Mouse (Mus musculus): Measurements from ENCODE around the gene Grk5. TPM values are rescaled to one million over a fixed set of nuclear protein-coding genes. Genes with fewer than 3 reads are reported as not detected.

The Grk5 gene
- polyA plus RNA-seq, 1 experiment from 2014 or later: 1.1 TPM

DNA sequence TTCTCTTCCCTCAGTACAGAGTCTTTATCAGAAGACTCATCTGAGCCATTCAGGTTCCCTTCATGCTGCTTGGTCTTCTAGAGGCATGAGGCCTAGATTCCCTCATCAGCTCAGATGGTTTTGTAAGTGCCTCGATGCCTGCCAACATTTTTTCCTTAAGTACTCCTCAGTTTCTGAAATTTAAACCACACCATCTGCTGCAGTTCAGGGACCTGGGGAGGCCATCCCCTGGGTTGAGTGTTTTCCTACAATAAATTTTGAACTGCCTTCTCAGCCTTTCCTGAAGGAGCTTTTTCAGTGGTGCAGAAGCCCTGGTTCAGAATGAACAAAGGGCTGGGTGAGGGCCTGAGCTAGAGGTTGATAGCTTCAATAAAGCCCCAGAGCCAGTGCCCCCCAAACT lies 159.9 kb downstream of the Grk5 start:
- WGBS: 48% methylated on average over 1 of the region's 1 CpGs
- Histone ChIP-seq H3K27ac (replicated peaks) (no peak overlapping the region), H3K36me3 (ENCODE audit: control insufficient read depth, insufficient read depth, low read length) (no peaks in the 10 kb centered on the region), H3K27me3 (ENCODE audit: control insufficient read depth, insufficient read depth, low read length) (no peaks in the 10 kb centered on the region), H3K4me2 (replicated peaks; ENCODE audit: low read depth) (no peak overlapping the region), H3K9ac (ENCODE audit: low read length) (no peak overlapping the region), H3K4me1 (replicated peaks; ENCODE audit: control insufficient read depth, insufficient read depth) (no peaks in the 10 kb centered on the region), H3K4me3 (ENCODE audit: low read depth, low read length) (no peak overlapping the region), H3K9me3 (ENCODE audit: control insufficient read depth, low read length) (no peaks in the 10 kb centered on the region)
- no peak for DNase-seq (ENCODE audit: low spot score)
- TF ChIP-seq CTCF (IDR thresholded peaks at IDR 0.05; ENCODE audit: low read depth) (no peak), EP300 (optimal IDR thresholded peaks at IDR 0.05) (no peak)
- no peak for ATAC-seq (ENCODE audit: low FRiP score, low TSS enrichment)

DNA sequence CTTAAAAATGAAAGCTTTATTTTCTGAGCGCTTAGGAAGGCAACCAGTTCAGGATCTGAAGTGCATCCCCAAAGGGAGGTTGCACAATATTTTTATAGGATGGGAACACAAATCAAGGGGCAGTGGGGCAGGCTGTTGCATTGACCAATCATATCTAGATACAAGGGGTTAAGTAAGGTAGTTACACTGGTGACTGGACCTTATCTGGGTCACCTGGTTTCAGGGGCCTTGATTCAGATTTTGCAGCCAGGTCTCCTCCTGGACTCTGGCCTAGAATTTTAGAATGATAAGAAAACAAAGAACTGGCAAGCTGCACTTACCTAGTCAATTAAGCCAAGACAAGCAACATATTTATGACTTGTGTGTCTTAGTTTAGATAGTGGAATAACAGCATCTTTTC lies 161.6 kb downstream of the Grk5 start:
- no peaks in the 10 kb centered on the region for H3K4me1 ChIP-seq (replicated peaks; ENCODE audit: control insufficient read depth, insufficient read depth)
- WGBS: 97% methylated on average over 1 of the region's 1 CpGs
- TF ChIP-seq EP300 (optimal IDR thresholded peaks at IDR 0.05) (no peak), CTCF (IDR thresholded peaks at IDR 0.05; ENCODE audit: low read depth) (no peak)
- H3K9me3 ChIP-seq (ENCODE audit: control insufficient read depth, low read length): no peaks in the 10 kb centered on the region
- no peak for DNase-seq (ENCODE audit: low spot score)
- H3K4me3 ChIP-seq (ENCODE audit: low read depth, low read length): no peak overlapping the region
- H3K36me3 ChIP-seq (ENCODE audit: control insufficient read depth, insufficient read depth, low read length): no peaks in the 10 kb centered on the region
- H3K4me2 ChIP-seq (replicated peaks; ENCODE audit: low read depth): no peak overlapping the region
- no peak for ATAC-seq (ENCODE audit: low FRiP score, low TSS enrichment)
- H3K27ac ChIP-seq (replicated peaks): no peak overlapping the region
- H3K27me3 ChIP-seq (ENCODE audit: control insufficient read depth, insufficient read depth, low read length): no peaks in the 10 kb centered on the region
- no peak overlapping the region for H3K9ac ChIP-seq (ENCODE audit: low read length)

DNA sequence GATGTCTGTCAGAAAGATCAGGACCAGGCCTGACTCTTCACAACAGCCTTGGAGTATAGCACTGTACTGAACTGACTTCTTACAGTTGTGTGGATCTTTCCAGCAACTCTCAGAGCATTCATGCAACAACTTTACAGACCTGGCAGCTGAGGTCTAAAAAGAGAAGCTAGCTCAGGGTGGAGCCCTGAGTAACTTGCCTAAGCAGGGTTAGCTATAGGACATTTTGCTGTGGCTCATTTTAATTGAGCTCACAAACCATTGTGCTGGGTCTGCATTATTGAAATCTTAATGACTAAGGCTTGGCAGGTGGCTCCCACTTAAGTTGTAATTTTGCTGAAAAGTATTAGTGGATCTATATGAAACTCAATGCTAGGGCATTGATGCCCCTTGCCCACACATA lies 162.5 kb downstream of the Grk5 start:
- no peak for ATAC-seq (ENCODE audit: low FRiP score, low TSS enrichment)
- no peak for DNase-seq (ENCODE audit: low spot score)
- H3K9me3 ChIP-seq (ENCODE audit: control insufficient read depth, low read length): no peaks in the 10 kb centered on the region
- no peak overlapping the region for H3K27ac ChIP-seq (replicated peaks)
- H3K27me3 ChIP-seq (ENCODE audit: control insufficient read depth, insufficient read depth, low read length): no peaks in the 10 kb centered on the region
- no peak overlapping the region for H3K9ac ChIP-seq (ENCODE audit: low read length)
- no peaks in the 10 kb centered on the region for H3K36me3 ChIP-seq (ENCODE audit: control insufficient read depth, insufficient read depth, low read length)
- H3K4me2 ChIP-seq (replicated peaks; ENCODE audit: low read depth): no peak overlapping the region
- TF ChIP-seq CTCF (IDR thresholded peaks at IDR 0.05; ENCODE audit: low read depth): no peak
- TF ChIP-seq EP300 (optimal IDR thresholded peaks at IDR 0.05): no peak
- no peaks in the 10 kb centered on the region for H3K4me1 ChIP-seq (replicated peaks; ENCODE audit: control insufficient read depth, insufficient read depth)
- no peak overlapping the region for H3K4me3 ChIP-seq (ENCODE audit: low read depth, low read length)

DNA sequence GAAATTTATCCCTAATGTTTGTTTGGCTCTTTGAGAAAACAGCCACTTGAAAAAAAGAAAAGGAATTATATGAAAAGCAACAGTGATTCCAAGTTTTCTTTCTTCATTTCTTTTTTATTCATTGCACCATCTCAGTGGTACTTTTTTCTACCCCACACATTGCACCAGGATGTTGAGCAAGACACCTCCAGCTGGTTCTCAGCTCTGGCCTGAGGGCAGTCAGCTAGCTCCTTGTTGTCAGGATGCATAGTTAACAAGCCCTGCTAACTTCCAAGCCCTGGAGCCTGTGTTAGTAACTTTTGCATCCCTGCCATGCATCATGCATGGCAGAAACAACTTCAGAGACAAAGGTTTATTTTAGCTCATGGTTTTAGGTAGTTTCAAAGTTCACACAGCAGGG lies 163.2 kb downstream of the Grk5 start:
- TF ChIP-seq CTCF (IDR thresholded peaks at IDR 0.05; ENCODE audit: low read depth) (no peak), EP300 (optimal IDR thresholded peaks at IDR 0.05) (no peak)
- ATAC-seq (ENCODE audit: low FRiP score, low TSS enrichment) (no peak), DNase-seq (ENCODE audit: low spot score) (no peak)
- Histone ChIP-seq H3K27me3 (ENCODE audit: control insufficient read depth, insufficient read depth, low read length) (no peaks in the 10 kb centered on the region), H3K36me3 (ENCODE audit: control insufficient read depth, insufficient read depth, low read length) (no peaks in the 10 kb centered on the region), H3K4me1 (replicated peaks; ENCODE audit: control insufficient read depth, insufficient read depth) (no peaks in the 10 kb centered on the region), H3K4me3 (ENCODE audit: low read depth, low read length) (no peak overlapping the region), H3K27ac (replicated peaks) (no peak overlapping the region), H3K4me2 (replicated peaks; ENCODE audit: low read depth) (no peak overlapping the region), H3K9me3 (ENCODE audit: control insufficient read depth, low read length) (no peaks in the 10 kb centered on the region), H3K9ac (ENCODE audit: low read length) (no peak overlapping the region)

DNA sequence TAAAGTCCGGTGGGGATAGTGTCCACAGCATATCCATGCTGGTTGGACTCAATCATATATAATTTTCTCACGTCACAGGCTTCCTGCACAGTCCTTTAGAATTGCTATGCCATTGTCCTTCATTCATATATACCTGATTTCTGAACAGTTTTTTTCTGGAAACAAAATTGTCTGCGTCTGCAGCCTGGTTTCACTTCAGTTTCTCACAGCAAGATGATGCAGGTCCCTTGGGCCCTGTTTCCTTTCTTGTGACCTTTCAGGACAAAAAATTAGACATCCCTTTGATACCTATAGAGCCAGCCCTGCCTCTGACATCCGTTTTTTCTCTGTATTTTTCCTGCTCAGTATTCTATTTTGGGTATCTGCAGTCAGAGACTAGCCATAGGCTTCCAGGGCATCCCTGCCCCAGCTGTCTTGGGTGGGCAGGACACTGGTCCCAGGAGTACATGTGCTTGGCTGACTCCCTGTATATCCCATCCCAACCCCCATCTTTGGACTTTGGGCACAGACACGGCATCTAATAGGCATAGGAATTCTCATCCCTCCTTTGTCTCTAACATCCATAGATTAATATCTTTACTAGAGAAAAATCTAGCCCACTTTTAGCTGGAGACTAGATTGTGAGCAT lies 167.3 kb downstream of the Grk5 start:
- no peaks in the 10 kb centered on the region for H3K27me3 ChIP-seq (ENCODE audit: control insufficient read depth, insufficient read depth, low read length)
- no peaks in the 10 kb centered on the region for H3K4me1 ChIP-seq (replicated peaks; ENCODE audit: control insufficient read depth, insufficient read depth)
- H3K36me3 ChIP-seq (ENCODE audit: control insufficient read depth, insufficient read depth, low read length): no peaks in the 10 kb centered on the region
- H3K9ac ChIP-seq (ENCODE audit: low read length): no peak overlapping the region
- ATAC-seq (ENCODE audit: low FRiP score, low TSS enrichment): no peak
- WGBS: 57% methylated on average over 5 of the region's 5 CpGs
- no peaks in the 10 kb centered on the region for H3K9me3 ChIP-seq (ENCODE audit: control insufficient read depth, low read length)
- 0 out of 2 replicates have a peak overlapping the region, but pooled peaks have one; percentile 25 for H3K27ac ChIP-seq (replicated peaks)
- H3K4me2 ChIP-seq (replicated peaks; ENCODE audit: low read depth): no peak overlapping the region
- no peak for DNase-seq (ENCODE audit: low spot score)
- no peak overlapping the region for H3K4me3 ChIP-seq (ENCODE audit: low read depth, low read length)
- TF ChIP-seq CTCF (IDR thresholded peaks at IDR 0.05; ENCODE audit: low read depth) (no peak), EP300 (optimal IDR thresholded peaks at IDR 0.05) (no peak)

DNA sequence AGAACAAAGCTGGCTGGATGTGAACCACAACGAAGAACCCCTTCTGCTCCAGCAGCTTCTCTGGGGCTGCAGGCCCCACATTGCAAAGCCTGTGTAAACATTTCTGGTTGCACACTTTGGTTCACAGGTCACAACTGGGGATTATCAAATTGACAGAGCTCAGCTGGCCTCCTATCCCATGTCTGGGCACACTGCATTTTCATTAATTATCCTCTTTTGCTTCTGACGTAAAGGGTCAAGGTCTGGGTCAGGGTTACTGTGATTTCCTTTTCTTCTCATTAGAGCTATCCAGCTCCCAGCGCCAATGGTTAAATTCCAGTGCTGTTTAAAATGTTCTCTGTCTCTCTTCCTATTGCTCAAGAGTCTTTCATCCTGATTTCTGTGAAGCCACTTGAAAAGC lies 168.0 kb downstream of the Grk5 start:
- H3K27ac ChIP-seq (replicated peaks): 0 out of 2 replicates have a peak overlapping the region, but pooled peaks have one; percentile 40
- DNase-seq (ENCODE audit: low spot score): no peak
- H3K9me3 ChIP-seq (ENCODE audit: control insufficient read depth, low read length): no peaks in the 10 kb centered on the region
- no peaks in the 10 kb centered on the region for H3K4me1 ChIP-seq (replicated peaks; ENCODE audit: control insufficient read depth, insufficient read depth)
- 8% methylated on average over 3 of the region's 3 CpGs for WGBS
- no peaks in the 10 kb centered on the region for H3K27me3 ChIP-seq (ENCODE audit: control insufficient read depth, insufficient read depth, low read length)
- H3K4me3 ChIP-seq (ENCODE audit: low read depth, low read length): no peak overlapping the region
- no peak overlapping the region for H3K4me2 ChIP-seq (replicated peaks; ENCODE audit: low read depth)
- no peaks in the 10 kb centered on the region for H3K36me3 ChIP-seq (ENCODE audit: control insufficient read depth, insufficient read depth, low read length)
- peak; percentile 51; the same call in 1 of the 2 replicates for ATAC-seq (ENCODE audit: low FRiP score, low TSS enrichment)
- TF ChIP-seq EP300 (optimal IDR thresholded peaks at IDR 0.05) (no peak), CTCF (IDR thresholded peaks at IDR 0.05; ENCODE audit: low read depth) (no peak)
- no peak overlapping the region for H3K9ac ChIP-seq (ENCODE audit: low read length)

All from stomach, postnatal 0 days (tissue).